Mouse (Mus musculus): ENCODE results near the gene Thap3.

DNA sequence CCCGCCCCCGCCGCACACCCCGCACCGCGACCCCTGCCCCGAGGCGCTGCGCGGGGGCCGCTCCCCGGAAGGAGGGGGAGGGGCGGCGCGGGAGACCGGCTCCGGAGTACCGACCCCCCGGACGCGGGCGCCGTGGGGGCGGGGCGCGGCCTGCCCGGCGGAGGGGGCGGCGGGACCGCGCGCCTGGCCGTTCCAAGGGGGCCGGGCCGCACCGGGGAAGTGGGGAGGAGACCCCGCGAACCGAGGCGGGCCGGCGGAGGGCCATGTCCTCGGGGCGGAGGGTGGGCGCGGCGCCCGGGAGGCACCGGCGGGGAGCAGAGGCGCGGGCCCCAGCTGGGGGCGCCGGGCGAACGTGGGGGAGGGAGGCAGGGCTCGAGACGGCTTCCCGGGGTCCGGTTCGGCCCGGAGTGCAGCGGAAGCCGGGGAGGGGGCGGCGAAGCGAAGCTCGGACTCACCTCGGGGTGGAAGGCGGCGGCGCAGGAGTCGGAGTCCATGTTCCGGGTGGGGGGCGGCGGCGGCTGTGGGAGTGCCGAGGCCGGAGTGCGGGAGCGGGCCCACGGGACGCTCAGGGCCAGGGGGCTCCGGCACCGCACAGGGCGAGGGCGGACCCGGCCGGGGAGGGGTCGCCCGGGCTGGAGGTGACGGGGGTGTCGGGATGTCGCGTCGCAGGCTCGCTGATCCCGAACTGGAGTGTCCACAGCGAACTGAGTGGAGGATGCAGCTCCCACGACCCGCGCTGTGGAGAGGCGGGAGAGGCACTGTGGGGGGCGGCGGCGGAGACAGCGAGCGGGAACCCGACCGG, 6.8 kb upstream of the Thap3 start:
- TF ChIP-seq CTCF (IDR thresholded peaks at IDR 0.05; ENCODE audit: extremely low read depth, insufficient read depth, insufficient read length, insufficient replicate concordance) (no peak), POLR2A (IDR thresholded peaks at IDR 0.05; ENCODE audit: low read depth, low read length) (no peak)
